Mouse (Mus musculus) lung, embryonic 15.5 days (tissue): Measurements from ENCODE around the gene Nudt3. TPM values are rescaled to one million over a fixed set of nuclear protein-coding genes. Genes with fewer than 3 reads are reported as not detected.

Source experiments
- ATAC-seq: fragments of 200-750 bp; cut with Nextera tagmentation; 2 replicates; pipeline ENCODE4 v1.8.0; 2017; ENCODE audit warnings: moderate number of reproducible peaks, borderline replicate concordance; ENCODE audit not compliant: low FRiP score, low TSS enrichment; ENCODE audit errors: extremely low read depth
- H3K27ac ChIP-seq: fragments of 300-500 bp; sonication (generic); 2 replicates; pipeline ENCODE4 v1.5.1; 2015; ENCODE audit warnings: moderate library complexity, mild to moderate bottlenecking, inconsistent platforms
- H3K27me3 ChIP-seq: fragments of 300-500 bp; sonication (generic); 2 replicates; pipeline ENCODE4 v1.6.1; 2015; ENCODE audit warnings: inconsistent platforms
- H3K36me3 ChIP-seq: fragments of 300-500 bp; sonication (generic); 2 replicates; pipeline ENCODE4 v1.6.1; 2015; ENCODE audit warnings: inconsistent platforms
- H3K4me1 ChIP-seq: fragments of 300-500 bp; sonication (generic); 2 replicates; pipeline ENCODE4 v1.6.1; 2015; ENCODE audit warnings: inconsistent platforms
- H3K4me2 ChIP-seq: fragments of 300-500 bp; sonication (generic); 2 replicates; pipeline ENCODE4 v1.6.1; 2015; ENCODE audit warnings: inconsistent platforms, mild to moderate bottlenecking, moderate library complexity
- H3K4me3 ChIP-seq: fragments of 300-500 bp; sonication (generic); 2 replicates; pipeline ENCODE4 v1.5.1; 2015; ENCODE audit warnings: mild to moderate bottlenecking, inconsistent platforms
- H3K9ac ChIP-seq: fragments of 300-500 bp; sonication (generic); 2 replicates; pipeline ENCODE4 v1.6.1; 2015; ENCODE audit warnings: inconsistent platforms
- H3K9me3 ChIP-seq: fragments of 300-500 bp; sonication (generic); 2 replicates; pipeline ENCODE4 v1.6.1; 2016; ENCODE audit warnings: inconsistent platforms
- WGBS: fragments of 180-500 bp; shearing (Covaris S2); methylation state at CpG from one replicate; pipeline ENCODE4 v1.1.7; 2015; 5-methylcytosine and 5-hydroxymethylcytosine counted together
- polyA plus RNA-seq: library from polyadenylated mRNA; unstranded; fragments of >200 nt; fragmentation: Nextera tagmentation; extraction: Ambion mirVana; gene quantifications from 2 replicates; pipeline ENCODE4 v1.2.1, GENCODE M21; 2015

The Nudt3 gene
- polyA plus RNA-seq, 1 experiment from 2014 or later, result 95.9 TPM

DNA sequence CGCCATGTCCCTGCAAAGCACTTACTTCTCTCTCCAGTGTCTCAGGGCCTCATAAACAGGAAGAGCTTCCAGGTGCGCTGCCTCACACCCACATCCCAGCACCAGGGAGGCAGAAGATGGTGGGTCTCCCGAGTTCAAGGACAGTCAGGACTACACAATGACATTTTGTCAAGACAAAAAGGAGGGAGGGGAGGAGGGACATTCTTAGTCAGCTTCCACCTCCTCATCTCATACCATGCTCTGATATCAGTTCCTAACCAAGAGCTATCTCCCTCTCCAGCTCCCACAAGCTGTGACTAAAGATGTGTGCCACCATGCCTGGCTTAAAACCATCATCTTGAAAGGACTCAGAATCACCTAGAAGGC, 11.8 kb downstream of the Nudt3 start:
- ATAC-seq, result no peak
- WGBS, result 46% methylated on average over 3 of the region's 3 CpGs
- no peaks in the 10 kb centered on the region for H3K27me3 ChIP-seq
- no peak overlapping the region for H3K4me2 ChIP-seq
- H3K4me3 ChIP-seq, result no peak overlapping the region
- no peak overlapping the region for H3K9ac ChIP-seq
- H3K27ac ChIP-seq, result no peak overlapping the region
- H3K9me3 ChIP-seq, result no peaks in the 10 kb centered on the region
- 0 out of 2 replicates have a peak, but pooled peaks cover 6% of the 10 kb centered on the region for H3K36me3 ChIP-seq
- H3K4me1 ChIP-seq, result peaks cover 21% of the 10 kb centered on the region

DNA sequence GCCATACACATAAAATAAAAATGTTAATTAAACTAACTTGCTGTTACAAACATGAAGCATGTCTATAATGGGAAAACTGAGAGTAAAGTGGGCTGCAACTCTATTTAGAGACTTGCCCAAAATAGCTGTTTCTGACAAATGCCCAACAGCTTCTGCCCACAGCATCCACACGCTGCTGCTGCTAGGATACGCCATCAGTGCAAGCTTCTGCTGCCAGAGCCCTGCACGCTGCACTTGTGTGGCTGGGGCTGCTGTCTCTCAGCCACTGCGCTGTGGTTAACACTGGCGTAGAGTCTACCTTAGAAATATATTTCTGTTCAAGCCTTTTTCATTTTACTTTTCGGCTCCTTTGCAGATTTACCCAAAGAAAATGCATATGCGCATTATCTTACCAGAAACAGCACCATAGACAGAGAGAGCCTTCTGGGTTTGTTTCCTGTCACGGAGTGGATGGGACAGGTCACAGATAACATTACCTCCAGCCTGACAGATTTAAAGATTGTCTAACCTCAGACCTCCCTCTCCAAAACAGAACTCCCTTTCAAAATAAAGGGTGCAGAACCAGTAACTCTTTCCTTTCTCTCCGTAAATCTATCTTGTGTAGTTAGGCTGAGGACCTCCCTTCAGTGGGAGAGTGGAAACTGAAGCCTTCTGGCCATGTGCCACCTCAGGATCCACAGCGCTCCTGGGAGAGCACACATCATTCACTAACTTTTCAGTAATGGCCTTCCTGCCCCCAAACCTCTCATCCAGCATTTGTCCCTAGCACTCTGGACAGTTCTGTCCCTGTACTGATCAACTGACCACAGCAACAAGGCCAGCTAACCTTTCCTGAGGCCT, 12.4 kb downstream of the Nudt3 start:
- H3K36me3 ChIP-seq, result 0 out of 2 replicates have a peak, but pooled peaks cover 6% of the 10 kb centered on the region
- no peak overlapping the region for H3K4me2 ChIP-seq
- 74% methylated on average over 10 of the region's 10 CpGs for WGBS
- no peaks in the 10 kb centered on the region for H3K27me3 ChIP-seq
- peaks cover 21% of the 10 kb centered on the region for H3K4me1 ChIP-seq
- no peak for ATAC-seq
- no peak overlapping the region; the same call in 1 of the 2 replicates for H3K27ac ChIP-seq
- no peaks in the 10 kb centered on the region for H3K9me3 ChIP-seq
- H3K4me3 ChIP-seq, result no peak overlapping the region
- no peak overlapping the region for H3K9ac ChIP-seq

DNA sequence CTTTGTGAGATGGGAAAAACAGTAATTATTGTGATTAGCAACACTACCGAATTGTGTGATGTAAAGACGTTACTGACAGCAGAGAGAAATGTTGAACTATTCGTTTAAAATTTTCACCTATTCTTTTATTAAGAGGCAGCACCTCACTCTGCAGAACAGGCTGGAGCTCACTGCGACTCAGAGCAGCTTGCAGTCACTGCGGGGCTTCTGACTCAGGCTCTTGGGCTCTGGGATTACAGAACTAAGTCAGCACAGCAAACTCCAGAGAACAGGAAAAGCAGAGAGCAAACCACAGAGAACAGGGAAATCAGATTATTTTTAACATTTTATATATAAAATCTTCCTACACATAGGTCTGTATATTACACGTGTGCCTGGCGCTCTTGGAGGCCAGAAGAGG, 13.7 kb downstream of the Nudt3 start:
- 83% methylated on average over 7 of the region's 7 CpGs for WGBS
- H3K27ac ChIP-seq, result no peak overlapping the region
- H3K4me1 ChIP-seq, result peaks cover 21% of the 10 kb centered on the region
- H3K9me3 ChIP-seq, result no peaks in the 10 kb centered on the region
- no peaks in the 10 kb centered on the region for H3K27me3 ChIP-seq
- H3K9ac ChIP-seq, result no peak overlapping the region
- H3K4me2 ChIP-seq, result no peak overlapping the region
- no peak for ATAC-seq
- H3K4me3 ChIP-seq, result no peak overlapping the region
- H3K36me3 ChIP-seq, result 0 out of 2 replicates have a peak, but pooled peaks cover 6% of the 10 kb centered on the region

DNA sequence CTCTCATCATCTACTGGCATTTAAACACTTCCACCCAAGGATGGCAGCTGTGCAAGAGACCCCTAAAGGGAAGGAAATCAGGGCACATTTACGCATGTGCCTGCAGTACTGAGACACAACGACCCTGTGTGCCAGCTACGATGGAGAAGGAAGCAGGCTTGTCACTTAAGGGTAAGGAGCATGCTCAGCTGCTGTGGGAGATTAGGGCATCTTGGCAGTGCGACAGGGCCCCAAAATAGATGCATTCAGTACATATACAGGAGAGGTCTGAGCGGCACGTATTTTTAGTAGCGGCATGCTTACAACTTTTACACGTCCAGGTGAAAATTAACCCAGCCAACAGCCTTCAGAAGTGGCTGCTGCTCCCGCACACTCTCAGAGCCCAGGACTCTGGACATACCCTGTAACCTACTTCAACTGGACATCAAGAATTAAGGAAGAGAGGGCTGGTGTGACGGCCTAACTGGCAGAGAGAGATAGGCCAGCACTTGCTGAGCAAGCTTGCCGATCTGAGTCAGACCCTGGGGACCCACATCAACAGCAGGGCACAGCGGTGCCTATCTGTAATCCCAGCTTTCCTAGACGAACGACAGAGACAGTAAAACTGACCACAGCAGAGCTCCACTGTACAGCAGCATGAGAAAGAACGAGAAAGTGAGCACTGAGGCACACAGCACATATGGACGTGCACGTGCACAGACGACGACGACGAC, 19.6 kb downstream of the Nudt3 start:
- Histone ChIP-seq H3K9me3 (no peaks in the 10 kb centered on the region), H3K4me1 (0 out of 2 replicates have a peak, but pooled peaks cover 6% of the 10 kb centered on the region), H3K27me3 (no peaks in the 10 kb centered on the region), H3K4me3 (no peak overlapping the region), H3K27ac (no peak overlapping the region), H3K9ac (no peak overlapping the region), H3K36me3 (0 out of 2 replicates have a peak, but pooled peaks cover 3% of the 10 kb centered on the region), H3K4me2 (no peak overlapping the region)
- ATAC-seq, result no peak
- 76% methylated on average over 21 of the region's 21 CpGs for WGBS

DNA sequence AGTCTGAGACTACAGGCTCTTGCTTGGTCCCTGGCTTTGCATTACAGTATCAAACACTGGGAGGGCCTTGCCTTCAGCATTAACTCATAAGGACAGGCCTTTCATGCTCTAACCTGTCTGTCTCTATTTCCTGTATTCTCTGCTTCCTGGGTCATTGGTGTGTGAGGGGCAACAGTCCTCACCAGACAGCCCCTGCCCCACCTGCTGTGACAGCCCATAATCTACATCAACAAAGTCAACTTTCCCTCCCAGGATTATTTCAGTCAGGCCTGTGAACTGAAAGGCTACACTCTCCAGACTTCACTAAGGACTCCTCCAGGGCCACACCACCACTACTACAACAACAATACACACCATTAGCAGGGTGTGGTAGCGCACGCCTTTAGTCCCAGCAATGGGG, 20.3 kb downstream of the Nudt3 start:
- ATAC-seq, result no peak
- Histone ChIP-seq H3K36me3 (no peaks in the 10 kb centered on the region), H3K27me3 (no peaks in the 10 kb centered on the region), H3K4me2 (no peak overlapping the region), H3K9me3 (no peaks in the 10 kb centered on the region), H3K9ac (no peak overlapping the region), H3K4me1 (peaks cover 7% of the 10 kb centered on the region; the same call in 1 of the 2 replicates), H3K27ac (no peak overlapping the region), H3K4me3 (no peak overlapping the region)
- WGBS, result 83% methylated on average over 2 of the region's 2 CpGs

DNA sequence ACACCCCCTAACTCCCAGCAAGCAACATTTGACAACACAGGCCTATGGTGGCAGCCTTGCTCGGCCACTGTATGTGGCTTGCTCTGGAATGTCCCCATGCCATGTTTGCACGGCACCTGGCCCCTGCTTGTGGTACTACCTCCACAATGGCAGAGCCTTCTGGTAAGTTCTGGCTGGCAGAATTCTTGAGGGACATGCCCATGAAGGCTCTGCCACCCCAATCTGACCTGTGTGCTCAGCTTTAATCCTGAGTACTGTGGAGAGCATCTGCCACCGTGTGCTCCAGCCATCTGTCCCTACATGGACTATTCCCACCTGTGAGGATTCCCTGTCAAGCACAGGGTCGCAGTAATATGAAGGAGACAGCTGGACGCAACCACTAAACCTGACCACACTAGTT, 22.4 kb downstream of the Nudt3 start:
- WGBS, result 65% methylated on average over 5 of the region's 5 CpGs
- H3K27me3 ChIP-seq, result no peaks in the 10 kb centered on the region
- no peak overlapping the region for H3K27ac ChIP-seq
- no peaks in the 10 kb centered on the region for H3K9me3 ChIP-seq
- peaks cover 9% of the 10 kb centered on the region; the same call in 1 of the 2 replicates for H3K36me3 ChIP-seq
- H3K4me2 ChIP-seq, result no peak overlapping the region
- H3K9ac ChIP-seq, result no peak overlapping the region
- peaks cover 16% of the 10 kb centered on the region for H3K4me1 ChIP-seq
- no peak overlapping the region for H3K4me3 ChIP-seq
- ATAC-seq, result no peak

DNA sequence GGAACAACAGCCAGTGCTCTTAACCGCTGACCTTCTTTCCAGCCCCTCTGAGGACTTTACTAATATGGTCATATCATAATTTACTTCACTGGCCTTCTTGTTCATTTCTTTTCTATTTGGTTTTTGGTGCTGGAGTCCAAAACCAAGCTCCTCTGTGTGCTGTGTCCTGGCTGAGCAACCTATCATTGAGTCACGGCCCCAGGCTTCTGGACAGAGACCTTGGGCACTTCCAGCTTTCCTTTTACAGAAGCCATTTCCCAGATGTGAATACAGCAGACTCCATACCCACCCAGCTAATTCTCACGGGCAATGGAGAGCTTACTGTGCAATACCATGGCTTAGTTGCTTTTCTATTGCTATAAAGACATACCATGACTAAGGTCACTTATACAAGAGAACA, 23.0 kb downstream of the Nudt3 start:
- H3K9me3 ChIP-seq, result no peaks in the 10 kb centered on the region
- peaks cover 15% of the 10 kb centered on the region; the same call in 1 of the 2 replicates for H3K36me3 ChIP-seq
- H3K27me3 ChIP-seq, result no peaks in the 10 kb centered on the region
- H3K9ac ChIP-seq, result no peak overlapping the region
- no peak overlapping the region for H3K27ac ChIP-seq
- WGBS, result 86% methylated on average over 3 of the region's 3 CpGs
- H3K4me3 ChIP-seq, result no peak overlapping the region
- no peak overlapping the region for H3K4me2 ChIP-seq
- peaks cover 16% of the 10 kb centered on the region for H3K4me1 ChIP-seq
- ATAC-seq, result no peak

DNA sequence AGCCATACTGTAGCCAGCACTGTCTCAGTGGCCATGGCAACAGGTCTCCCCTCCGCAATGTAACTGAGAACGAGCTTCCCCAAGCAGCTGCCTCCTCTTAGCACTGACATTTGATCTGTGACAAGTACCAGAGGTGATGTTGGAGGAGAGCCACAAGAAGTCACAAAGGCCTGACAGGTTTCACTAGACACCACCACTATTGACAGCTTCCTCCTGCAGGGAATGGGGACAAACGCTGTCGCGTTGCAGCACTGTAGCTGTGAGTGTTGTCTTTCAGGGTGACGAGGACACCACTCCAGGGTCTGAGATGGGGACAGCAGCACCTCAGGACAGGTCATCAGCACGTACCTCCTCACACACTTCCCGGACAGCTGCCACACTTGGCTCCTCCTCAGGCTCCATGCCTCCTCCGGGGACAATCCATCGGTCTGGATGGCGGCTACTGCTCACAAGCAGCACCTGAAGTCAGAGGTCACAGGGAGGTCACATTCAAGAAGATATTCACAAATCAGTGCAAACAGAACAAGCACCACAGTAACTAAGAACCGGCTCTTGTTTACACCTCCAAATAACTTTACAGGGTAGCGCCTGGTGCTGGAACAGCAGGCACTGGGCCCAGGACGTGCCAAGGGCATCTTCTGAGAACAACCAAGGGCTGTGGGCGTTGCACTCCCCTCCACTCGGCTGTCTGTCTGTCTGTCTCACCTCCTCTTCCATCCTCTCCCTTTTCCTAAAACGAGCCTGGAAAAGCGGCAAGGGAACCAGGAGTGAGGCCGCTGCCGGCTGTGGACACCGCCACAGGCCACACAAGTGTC, 26.7 kb downstream of the Nudt3 start:
- no peaks in the 10 kb centered on the region for H3K27me3 ChIP-seq
- peaks cover 16% of the 10 kb centered on the region for H3K4me1 ChIP-seq
- peak overlapping the region; percentile 4; the same call in 1 of the 2 replicates for H3K27ac ChIP-seq
- H3K4me3 ChIP-seq, result no peak overlapping the region
- WGBS, result 34% methylated on average over 21 of the region's 21 CpGs
- H3K9ac ChIP-seq, result no peak overlapping the region
- no peaks in the 10 kb centered on the region for H3K9me3 ChIP-seq
- no peak overlapping the region for H3K4me2 ChIP-seq
- peaks cover 39% of the 10 kb centered on the region for H3K36me3 ChIP-seq
- peak; percentile 35; the same call in 1 of the 2 replicates for ATAC-seq

DNA sequence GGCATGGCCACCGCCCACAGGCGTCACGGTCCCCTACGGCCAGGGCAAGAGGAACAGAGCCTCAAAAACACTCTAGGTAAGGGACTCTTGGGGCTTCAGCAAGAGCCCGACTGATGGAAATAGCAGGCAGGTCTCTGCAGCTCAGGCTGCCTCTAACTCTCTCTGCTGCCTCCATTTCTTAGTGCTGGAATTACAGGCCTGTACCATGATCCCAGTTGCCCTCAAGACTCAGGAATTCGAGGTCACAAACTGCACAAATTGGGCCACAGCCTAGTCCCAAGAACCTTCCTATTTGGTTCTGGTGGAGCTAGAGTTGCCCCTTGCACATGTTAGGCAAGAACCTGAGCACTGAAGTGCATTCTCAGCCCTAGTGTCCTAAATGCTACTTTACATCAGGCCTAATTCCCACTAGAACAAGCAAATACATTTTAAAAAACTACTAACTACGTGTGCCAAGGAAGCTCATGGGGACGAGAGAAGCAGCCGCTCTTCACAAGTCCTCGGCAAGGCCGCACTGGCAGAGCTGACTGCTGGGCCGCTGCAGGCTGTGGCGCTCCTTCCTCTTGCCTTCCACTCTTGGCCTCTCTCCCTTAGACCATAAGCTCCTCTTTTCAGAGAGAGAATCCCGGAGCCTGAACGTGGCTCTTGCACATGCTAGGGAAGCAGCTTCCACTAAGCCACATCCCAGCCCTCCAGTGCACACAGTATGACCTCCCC, 27.5 kb downstream of the Nudt3 start:
- H3K9ac ChIP-seq, result no peak overlapping the region
- no peak overlapping the region for H3K4me2 ChIP-seq
- no peak overlapping the region for H3K4me3 ChIP-seq
- WGBS, result 69% methylated on average over 15 of the region's 15 CpGs
- H3K27ac ChIP-seq, result 0 out of 2 replicates have a peak overlapping the region, but pooled peaks have one; percentile 9
- ATAC-seq, result no peak
- no peaks in the 10 kb centered on the region for H3K9me3 ChIP-seq
- H3K27me3 ChIP-seq, result no peaks in the 10 kb centered on the region
- H3K4me1 ChIP-seq, result peaks cover 12% of the 10 kb centered on the region
- H3K36me3 ChIP-seq, result peaks cover 43% of the 10 kb centered on the region

DNA sequence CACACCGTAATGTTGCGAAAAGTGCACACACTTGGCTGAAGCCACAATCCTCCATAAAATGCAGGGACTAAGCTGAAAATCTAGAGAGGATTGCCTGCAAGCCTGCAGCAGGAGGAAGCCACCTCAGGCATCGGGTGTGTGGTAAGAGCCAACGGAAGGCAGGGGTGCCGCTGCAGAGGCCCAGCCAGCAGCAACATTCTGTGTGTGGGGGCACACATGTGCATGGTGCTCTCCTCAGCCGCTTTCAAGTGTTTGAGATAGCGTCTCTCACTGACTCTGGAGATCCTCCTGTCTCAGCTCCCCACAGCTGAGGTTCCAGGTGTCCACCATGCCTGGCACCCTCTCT, 30.8 kb downstream of the Nudt3 start:
- Histone ChIP-seq H3K9me3 (no peaks in the 10 kb centered on the region), H3K27me3 (no peaks in the 10 kb centered on the region), H3K4me1 (peaks cover 9% of the 10 kb centered on the region), H3K4me2 (no peak overlapping the region), H3K9ac (no peak overlapping the region), H3K4me3 (no peak overlapping the region), H3K27ac (no peak overlapping the region), H3K36me3 (peaks cover 45% of the 10 kb centered on the region)
- 95% methylated on average over 7 of the region's 7 CpGs for WGBS
- no peak for ATAC-seq
